Mouse (Mus musculus) T-cell, adult 2 months (primary cell): ENCODE results near the gene Ddx49.

Source experiments
- DNase-seq: peaks from one replicate; pipeline ENCODE4 v3.0.0; 2022; ENCODE audit warnings: low spot score

The Ddx49 gene

GRCm38 (mm10) chr8:70316511-70317504 is 14.5 kb upstream of the Ddx49 start:
- DNase-seq = no peak

- DNase-seq = no peak
Observed at GRCm38 (mm10) chr8:70315624-70316510, 13.6 kb upstream of the Ddx49 start, which contains the start of gene Cers1. Gene Cers1, plus strand, starts transcription at chr8:70315775.

GRCm38 (mm10) chr8:70313399-70313798 is 11.1 kb upstream of the Ddx49 start:
- no peak for DNase-seq

GRCm38 (mm10) chr8:70309311-70309710 is 7.0 kb upstream of the Ddx49 start:
- DNase-seq = peak; percentile 32

GRCm38 (mm10) chr8:70302901-70303300 is 612 bp upstream of the Ddx49 start:
- no peak for DNase-seq

- no peak for DNase-seq
Observed at GRCm38 (mm10) chr8:70300881-70301280, 1.4 kb downstream of the Ddx49 start.

GRCm38 (mm10) chr8:70293988-70294405 is 8.3 kb downstream of the Ddx49 start:
- no peak for DNase-seq

GRCm38 (mm10) chr8:70286737-70287136 is 15.6 kb downstream of the Ddx49 start:
- DNase-seq = peak; percentile 40

GRCm38 (mm10) chr8:70285304-70285703 is 17.0 kb downstream of the Ddx49 start:
- no peak for DNase-seq

GRCm38 (mm10) chr8:70284421-70284820 is 17.9 kb downstream of the Ddx49 start:
- DNase-seq = no peak

- DNase-seq = no peak
Observed at GRCm38 (mm10) chr8:70283136-70284077, 18.9 kb downstream of the Ddx49 start.

GRCm38 (mm10) chr8:70282603-70283135 is 19.6 kb downstream of the Ddx49 start, which contains the start of gene Homer3:
Gene Homer3, plus strand, starts transcription at chr8:70282827.
- peak; percentile 82 for DNase-seq

- no peak for DNase-seq
Observed at GRCm38 (mm10) chr8:70281001-70281400, 21.3 kb downstream of the Ddx49 start.

GRCm38 (mm10) chr8:70279266-70279665 is 23.0 kb downstream of the Ddx49 start:
- DNase-seq = no peak

- DNase-seq = no peak
Observed at GRCm38 (mm10) chr8:70278175-70278574, 24.1 kb downstream of the Ddx49 start.

- DNase-seq = no peak
Observed at GRCm38 (mm10) chr8:70276476-70276875, 25.8 kb downstream of the Ddx49 start.

- no peak for DNase-seq
Observed at GRCm38 (mm10) chr8:70274350-70274749, 27.9 kb downstream of the Ddx49 start.

GRCm38 (mm10) chr8:70272949-70273348 is 29.3 kb downstream of the Ddx49 start:
- DNase-seq = no peak

- DNase-seq = no peak
Observed at GRCm38 (mm10) chr8:70268799-70269565, 33.3 kb downstream of the Ddx49 start.

- DNase-seq = no peak
Observed at GRCm38 (mm10) chr8:70268311-70268710, 34.0 kb downstream of the Ddx49 start.
